Mouse (Mus musculus) heart, postnatal 4 days (tissue): ENCODE results near the gene Tbl2. TPM values are rescaled to one million over a fixed set of nuclear protein-coding genes. Genes with fewer than 3 reads are reported as not detected.
A peak's percentile ranks its signal among the peaks of the same experiment; 100 is the strongest.

Experiments used
- DNase-seq: peaks from one replicate; pipeline ENCODE4 v3.0.0; 2021
- total RNA-seq, 2 experiments: library from RNA; stranded (reverse); gene quantifications; 2 replicates each; pipeline ENCODE4 v1.2.3; 2021

The Tbl2 gene
- total RNA-seq, 2 experiments from 2014 or later, result 15.8 to 18.4 TPM

DNA sequence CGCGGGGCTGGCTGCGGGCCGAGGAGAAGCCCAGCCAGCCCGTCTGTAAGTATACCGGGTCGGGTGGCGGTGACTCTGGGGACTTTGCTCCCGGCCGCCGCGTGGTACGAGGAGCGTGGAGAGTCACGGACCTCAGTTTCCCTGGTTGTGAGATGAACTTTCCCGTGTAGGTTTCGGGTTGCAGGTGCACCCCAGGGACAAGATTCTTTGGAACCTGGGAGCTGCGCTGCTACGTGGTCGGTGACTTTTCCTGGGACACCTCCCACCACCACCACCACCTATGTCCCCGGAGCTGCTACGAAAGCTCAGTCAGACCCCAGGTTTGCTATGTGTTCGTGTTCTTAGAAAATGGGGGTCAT lies 342 bp downstream of the Tbl2 start:
- DNase-seq, result no peak

DNA sequence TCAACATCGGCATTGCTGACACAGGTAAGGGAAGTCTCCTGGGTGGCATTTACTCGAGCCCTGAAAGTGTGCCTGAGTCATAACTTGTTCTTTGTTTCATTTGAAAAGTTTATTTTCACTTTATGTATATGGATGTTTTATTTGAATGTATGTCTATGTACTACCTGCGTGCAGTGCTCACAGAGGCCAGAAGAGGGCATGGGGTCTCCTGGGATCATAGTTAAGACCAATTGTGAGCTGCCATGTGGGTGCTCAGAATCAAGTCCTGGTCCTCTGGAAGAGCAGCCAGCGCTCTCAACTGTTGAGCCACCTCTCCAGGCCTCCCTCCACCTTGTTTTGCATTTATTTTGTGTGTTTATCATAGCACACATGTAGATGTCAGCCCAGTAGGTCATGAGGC lies 7.0 kb downstream of the Tbl2 start:
- no peak for DNase-seq

DNA sequence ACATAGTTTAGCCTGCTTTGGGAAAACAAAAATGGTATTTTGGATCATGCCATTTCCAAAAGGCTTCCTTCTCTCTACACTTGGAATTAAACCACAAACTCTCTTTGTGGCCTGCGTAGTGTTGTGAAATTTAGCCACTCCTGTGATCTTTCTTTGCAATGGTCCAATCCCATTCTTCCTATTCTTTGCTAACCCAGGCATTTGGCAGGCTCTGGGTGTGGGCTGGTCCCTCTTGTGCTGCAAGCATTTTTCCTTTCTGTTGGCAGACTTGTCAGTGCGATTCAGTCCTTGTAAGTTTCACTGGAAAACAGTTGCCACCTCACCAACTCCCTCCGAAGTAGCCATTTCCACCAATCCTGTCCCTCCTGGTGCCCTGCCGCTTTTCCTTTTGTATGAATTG lies 11.8 kb downstream of the Tbl2 start:
- no peak for DNase-seq

DNA sequence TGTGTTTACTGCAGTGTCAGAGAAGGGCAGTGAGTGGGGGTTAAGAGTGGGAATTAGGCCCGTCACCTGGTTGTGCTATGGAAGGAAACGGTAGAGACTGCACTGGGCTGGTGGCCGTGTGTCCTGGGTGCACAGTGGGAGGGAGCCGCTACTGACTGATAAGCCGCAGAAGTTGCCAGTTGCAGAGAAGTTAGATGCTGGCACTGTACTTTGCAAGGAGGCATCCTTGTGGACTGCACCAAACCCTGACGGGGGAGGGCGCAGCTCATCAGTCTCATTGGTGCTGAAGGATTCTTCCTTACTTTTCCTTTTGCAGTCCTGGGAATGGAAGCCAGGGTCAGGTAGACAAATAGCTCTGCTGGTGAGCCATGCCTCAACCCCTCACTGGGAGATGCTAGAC lies 12.2 kb downstream of the Tbl2 start:
- DNase-seq, result no peak

DNA sequence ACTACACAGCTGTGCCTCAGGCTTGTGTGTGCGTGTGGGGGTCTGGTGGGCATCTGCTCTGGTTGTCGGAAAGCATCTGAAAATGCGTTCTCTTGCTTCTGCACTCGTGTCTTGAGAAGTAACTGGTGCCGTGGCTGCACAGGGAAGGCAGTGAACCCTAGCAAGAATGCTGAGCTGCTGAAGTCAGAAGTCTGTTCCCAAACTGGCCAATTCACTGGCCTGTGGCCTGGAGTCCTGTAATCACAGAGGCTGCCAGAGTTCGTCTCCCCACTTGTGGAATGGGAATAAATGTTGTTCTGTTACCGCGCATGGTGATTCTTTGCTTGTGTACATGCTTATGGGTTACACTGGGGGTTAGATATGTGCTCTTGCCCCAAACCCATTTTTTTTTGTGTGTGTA lies 12.9 kb downstream of the Tbl2 start:
- no peak for DNase-seq

DNA sequence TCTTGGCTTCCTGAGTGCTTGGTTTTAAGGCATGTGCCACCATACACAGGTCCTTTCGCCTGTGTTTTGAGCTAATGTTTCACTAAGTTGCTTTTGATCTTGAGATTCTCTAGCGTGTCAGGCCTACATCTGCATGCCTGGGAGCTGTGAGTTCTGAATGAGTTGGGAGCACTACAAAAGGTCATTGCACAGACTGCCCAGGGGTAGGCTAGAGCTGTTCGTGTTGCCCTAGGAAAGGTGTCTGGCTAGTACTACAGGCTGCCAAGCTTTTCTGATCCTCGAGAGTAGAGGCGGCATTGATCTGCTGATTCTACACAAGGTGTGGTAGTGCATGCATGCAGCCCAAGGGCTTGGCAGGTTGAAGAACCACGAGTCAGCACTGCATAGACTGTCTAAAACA lies 13.4 kb downstream of the Tbl2 start:
- DNase-seq, result no peak

DNA sequence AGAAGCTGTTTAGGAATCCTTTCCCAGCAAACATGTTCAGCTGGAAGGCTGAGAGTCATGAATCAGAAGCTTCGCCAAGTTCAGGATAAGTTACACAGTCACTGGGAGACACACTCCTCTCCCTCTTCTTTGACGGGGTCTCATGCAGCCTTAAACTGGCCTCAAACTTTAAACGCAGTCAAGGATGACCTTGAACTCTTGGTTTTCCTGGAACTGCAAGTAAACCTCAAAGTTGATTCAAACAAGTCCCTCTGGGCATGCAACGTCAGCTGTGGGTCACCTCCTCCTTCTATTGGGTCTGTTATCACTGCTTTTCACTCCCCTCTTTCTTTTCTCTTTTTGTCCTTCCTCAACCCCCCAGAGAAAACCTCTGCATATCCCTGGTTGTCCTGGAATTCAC lies 17.5 kb downstream of the Tbl2 start:
- DNase-seq, result no peak

DNA sequence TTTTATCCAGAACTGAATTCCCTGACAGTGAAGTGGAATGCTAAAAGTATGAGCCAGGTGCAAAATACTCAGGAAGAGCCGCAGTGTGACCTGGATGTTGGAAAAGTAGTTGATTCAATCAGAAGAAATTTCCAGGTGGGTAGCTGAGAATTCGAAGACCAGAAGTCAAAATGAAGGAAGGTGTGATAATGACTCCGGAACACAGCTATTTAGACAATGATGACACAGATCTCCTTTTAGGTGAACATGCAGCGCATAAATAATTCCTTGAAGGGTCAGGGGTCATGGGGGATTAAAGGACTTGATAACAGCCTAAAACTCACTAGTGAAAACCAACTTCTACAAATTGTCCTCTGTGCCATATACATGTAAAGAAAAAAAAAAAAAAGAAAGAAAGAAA lies 18.0 kb downstream of the Tbl2 start:
- no peak for DNase-seq

DNA sequence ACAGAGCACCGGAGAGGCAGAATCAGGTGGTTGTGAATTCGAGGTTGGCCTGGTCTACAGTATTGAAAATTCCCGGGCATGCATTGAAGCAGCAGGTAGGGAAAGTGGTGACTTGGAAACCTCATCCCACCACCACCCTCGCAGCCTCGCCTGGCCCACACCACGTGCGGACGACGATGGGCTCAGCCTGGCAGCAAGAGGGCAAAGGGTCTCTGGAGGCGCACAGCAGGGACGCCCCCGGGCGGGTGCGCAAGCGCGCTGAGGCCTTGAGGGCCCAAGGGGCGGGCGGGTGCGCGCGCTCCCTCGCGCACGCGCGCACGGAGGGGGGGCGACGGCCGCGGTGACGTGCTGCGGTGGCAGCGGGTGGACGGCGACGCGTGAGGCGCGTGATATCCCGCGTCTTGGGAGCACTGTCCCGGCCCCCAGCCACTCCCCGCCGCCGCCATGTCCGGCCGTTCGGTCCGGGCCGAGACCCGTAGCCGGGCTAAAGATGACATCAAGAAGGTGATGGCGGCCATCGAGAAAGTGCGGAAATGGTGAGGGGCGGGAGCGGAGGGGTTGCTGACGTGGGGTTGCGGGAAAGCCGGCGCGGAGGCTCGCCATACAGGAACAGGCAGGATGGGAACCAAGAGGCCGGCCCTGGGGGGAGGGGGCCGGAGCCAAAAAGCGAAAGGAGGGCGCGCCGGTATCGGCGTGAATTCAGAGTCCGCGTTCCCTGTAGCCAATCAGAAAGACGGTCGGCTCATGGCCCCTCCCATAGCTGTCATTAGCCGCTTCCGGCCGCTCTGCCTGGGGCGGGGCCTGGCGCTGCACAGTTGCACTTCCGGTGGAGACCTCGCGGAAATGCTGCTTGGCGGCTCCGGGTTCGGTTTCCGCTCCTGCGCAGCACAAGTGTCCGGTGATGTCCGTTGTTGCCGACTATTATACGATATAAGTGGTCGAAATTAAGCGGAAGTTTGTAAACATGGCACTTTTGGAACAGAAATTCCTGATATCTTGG lies 18.9 kb downstream of the Tbl2 start, which contains the start of gene Bcl7b:
TSS of gene Bcl7b (plus strand) at position 221 of the 1,000 bp plus-strand sequence.
- DNase-seq, result peak; percentile 97

DNA sequence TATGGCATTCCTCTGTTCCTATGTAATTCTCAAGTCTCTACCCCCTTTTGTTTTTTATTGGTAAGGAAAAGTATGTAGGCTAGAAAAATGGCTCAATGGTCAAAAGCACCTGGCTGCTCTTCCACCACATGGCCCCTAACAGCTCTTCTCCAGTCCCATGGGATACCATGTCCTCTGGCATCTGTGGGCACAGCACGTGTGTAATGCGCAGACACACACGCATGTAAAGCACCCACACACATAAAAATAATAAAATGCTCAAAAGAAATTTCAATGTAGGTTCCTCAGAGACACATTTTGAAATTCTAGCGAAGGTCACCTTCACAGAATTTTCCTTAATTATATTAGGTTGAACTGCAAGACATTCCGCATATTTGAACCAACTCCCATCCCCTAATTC lies 20.0 kb downstream of the Tbl2 start:
- DNase-seq, result no peak

DNA sequence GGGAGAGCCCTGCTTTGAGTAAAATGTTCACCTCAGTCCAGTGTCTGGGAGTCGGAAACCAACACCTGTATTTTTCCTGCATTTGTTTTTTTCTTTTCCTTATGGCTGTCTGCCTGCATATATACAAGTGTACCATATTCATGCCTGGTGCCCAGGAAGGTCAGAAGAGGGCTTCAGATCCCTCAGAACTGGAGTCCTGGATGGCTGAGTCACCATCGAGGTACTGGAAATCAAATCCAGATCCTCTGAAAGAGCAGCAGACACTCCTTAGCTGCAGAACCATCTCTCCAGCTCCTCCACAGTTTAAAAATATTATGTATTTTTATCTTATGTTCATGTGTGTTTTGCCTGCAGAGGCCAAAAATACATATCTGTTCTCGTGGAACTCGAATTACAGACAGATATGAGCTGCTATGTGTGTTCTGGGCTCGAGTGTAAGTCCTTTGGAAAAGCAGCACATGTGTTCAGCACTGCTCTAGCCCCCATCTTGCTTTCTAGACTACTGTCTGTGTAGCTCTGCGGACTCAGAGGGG lies 22.3 kb downstream of the Tbl2 start:
- no peak for DNase-seq

DNA sequence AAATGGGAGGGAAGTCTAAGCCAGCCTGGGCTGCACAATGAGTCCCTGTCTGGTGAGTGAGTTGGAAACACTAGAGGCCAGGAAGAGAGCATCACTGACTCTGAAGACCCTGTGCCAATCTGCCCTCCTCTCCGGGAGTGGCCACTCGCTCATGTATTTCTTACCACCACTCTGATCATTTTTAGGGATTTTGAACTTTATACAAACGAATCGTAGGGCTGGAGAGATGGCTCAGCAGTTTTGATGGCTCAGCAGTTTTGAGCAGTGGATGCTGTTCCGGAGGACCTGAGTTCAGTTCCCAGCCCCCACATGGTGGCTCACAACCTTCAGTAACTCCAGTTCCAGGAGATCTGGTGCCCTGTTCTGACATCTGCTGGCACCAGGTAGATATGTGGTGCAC lies 23.5 kb downstream of the Tbl2 start:
- DNase-seq, result no peak

DNA sequence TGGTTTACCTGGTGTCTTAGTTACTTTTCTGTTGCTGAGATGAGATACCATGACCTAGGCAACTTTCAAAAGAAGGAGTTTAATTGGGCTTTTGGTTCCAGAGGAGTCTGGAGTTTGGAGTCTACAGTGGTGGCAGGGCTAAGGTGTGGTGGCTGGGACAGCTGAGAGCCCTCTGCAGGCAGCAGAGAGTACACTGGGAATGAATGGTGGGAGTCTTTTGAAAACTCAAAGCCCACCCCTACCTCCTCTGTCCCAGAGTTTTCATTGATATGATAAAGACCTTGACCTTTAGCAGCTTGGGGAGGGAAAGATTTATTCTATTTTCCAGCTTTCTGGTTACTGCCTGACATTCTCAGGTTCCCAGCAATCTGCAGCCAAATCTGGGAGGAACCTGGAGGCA lies 25.6 kb downstream of the Tbl2 start:
- DNase-seq, result no peak

DNA sequence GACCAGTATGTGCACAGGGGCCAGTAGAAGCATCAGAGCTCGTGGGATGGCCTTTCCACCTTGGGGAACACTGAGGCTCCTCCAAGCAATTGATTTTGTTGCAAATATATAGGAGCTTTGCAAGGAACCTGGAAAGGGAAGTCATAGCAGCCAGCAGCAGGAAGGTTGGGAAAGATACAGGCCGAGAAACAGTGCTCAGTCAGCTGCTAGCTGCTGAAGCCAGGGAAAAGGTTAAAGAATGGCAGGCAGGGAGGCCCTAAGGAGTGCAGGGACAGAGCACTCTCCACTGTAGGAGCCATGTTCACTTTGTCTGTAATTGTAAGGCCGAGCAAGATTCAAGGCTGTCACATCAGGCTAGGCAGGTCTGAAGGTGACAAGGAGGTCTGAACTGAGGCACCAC lies 29.1 kb downstream of the Tbl2 start:
- DNase-seq, result no peak

DNA sequence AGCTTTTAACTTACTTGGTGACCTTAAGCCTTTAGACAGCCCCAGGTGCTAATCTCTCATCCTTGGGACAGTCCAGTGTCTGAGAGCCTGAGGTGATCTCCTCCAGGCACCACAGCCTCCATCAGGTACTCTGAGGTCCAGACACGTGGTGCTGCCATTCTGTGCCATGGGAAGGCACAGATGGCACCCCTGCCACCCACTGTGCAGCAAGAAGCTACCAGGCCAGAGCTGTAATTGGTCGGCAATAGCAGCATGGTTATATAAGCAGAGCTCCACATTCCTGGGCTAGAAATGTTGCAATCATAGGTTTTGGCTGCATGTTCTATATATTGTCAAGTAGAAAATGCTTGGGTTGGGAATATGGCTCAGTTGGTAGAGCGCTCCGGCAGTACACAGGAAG lies 29.5 kb downstream of the Tbl2 start:
- no peak for DNase-seq

DNA sequence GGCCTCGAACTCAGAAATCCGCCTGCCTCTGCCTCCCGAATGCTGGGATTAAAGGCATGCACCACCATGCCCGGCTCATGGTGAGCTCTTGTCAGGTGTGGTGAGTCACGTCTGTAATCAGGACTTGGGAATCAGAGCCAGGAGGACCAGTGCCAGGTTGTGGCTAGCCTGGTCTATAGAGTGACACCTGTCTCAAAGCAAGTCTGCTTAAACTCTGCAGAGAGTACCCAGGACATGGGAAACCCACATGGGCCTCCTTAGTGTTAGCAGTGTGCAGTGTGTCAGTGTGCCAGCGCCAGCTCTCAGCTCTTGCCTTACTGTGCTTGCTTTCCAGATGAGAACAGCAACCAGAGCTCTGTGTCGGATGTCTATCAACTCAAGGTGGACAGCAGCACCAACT lies 30.2 kb downstream of the Tbl2 start:
- DNase-seq, result no peak

DNA sequence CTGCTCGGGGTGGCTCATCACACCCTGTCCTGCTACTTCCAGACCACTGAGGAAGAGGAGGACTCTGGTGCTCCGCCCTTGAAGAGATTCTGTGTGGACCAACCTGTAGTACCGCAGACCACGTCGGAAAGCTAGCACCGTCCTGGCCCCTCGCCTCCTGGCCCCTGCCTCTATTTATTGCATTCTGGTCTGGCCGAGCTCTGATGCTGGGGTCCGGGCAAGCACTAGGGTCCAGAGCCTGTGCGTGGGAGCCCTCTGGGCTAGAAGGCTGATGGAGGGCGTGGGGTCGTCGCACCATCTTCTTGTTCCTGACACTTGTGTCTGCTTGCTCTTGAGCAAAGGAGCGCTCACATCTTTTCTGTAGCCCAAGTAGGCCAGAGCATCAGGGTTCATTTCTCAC lies 31.3 kb downstream of the Tbl2 start:
- no peak for DNase-seq

DNA sequence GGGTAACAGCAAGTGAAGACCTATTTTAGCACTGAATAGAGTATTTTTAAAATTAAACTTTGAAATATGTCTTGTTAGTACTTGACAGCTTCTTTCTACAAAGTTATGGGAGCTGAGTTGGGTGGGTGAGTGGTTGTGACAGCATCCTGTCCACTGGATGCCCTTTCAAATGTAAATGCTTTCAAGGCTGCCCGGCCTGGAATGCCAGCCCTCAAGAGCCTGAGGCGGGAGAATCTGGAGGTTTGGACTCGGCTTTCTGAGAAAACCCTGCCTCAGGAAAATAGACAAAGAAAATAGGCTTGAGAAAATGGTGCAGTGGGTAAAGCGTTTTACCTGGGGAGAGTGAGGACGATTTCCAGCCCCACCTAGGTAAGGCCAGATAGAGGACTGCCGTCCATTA lies 32.3 kb downstream of the Tbl2 start:
- no peak for DNase-seq

DNA sequence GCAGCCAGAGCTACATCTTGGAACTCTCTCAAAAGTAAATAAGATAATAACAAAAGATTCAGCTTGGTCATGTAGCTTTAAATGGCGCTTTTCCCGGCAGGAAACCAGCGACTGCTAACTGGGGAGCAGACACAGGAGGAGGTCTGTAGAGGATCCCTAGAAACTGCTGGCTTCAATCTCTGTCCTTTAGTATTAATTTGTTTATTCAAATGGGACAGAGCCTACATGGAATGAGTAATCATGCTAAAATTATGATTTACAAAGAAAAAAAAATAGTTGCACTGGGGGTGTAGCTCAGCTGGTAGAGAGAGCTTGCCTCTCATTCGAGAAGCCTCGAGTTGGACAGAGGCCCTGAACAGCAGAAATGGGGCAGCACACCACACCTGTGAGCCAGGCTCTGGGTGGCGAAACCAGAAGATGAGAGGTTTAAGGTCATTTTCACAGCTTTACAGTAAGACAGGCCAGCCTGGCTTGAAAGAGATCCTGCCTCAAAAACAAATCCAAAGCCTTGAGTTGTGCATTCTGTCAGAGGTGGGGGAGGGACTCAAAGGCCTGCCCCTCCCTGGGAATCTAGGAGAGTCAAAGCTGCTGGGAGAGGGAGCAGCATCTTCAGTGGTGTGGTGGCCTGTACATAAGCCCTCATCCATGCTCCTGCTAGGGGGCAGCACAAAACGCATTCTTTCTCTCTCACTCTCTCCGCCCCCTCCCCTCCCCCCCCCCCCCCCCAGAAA lies 33.8 kb downstream of the Tbl2 start:
- DNase-seq, result no peak

DNA sequence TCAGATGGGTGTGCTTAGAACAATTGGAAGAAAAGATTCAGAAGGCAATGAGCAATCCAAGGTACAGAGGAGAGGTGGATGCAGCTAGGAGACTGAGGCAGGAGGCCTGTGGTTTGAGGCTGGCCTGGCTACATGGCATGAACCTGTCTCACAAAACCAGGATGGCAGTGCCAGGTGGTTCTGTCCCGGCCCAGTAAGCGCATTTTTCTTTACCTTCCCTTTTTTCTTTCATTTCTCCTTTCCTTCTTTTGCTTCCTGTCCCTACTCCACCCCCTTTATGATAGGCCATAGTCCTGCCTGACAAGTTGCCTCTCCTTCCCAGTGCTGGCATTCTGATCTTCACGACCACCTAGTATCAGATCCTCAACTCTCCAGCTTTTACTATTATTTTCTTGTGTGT lies 35.6 kb downstream of the Tbl2 start:
- DNase-seq, result no peak

DNA sequence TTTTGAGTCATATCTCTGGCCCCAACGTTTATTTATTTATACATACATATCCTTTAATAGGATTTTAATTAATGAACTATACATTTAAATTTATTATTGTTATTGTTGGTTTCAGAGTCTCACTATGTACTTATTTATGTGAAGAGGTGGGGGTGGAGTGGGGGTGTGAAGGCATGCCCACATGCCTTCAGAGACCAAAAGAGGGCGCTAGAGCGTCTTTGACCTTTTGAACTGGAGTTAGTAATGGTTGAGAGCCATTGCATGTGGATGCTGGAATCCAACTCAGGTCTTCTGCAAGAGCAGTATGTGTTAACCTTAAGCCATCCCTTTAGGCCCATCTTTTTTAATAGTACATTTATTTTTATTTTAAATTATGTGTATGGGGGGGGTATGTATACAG lies 36.1 kb downstream of the Tbl2 start:
- DNase-seq, result no peak

DNA sequence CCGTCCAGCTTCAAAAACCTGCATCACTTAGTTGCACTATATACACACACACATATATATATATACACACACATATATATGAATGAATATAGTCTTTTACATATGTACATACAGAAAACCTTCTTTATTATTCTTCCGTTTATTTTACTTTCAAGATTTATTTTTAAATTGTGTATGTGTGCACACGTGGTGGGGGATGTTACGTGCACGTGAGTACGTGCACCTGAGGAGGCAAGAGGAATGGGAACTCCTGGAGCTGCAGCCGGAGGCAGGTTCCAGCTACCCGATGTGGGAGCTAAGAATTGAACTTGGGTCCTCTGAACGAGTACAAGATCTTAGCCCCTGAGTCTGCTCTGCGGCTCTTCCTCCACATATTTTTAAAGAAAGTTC lies 36.8 kb downstream of the Tbl2 start:
- DNase-seq, result no peak

DNA sequence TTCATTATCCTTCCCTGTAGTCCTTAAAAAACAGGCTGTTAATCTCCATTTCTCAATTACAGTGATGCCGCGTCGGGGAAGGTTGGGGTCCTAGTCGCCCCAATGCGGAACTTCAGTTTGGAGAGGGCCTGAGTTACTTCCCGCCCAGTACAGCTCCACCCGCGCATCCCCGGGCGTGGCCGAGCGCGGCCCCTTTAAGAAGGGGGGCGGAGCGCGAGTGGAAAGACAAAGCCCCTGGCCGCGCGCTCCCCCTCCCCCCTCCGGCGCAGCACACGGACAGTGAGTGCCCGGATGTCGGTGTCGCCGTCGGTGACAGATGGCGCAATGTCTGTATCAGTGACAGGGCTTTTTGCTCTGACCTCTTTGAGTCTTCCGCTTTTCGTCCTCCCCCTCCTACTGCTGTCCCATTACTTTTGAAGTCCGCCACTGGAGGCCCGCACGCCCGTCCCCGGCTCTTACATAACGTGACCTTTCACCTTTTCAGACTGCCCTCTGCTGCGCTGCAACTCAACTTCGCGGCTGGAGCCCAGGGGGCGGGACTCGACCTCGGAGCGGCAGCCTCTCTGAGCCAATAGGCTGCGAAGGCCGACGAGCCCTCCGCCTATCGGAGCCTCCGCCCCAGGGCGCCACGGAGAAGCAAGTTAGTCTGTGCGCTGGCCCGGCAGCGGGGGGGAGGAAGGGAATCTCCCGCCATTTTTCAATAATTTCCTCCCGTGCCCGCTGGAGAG lies 37.3 kb downstream of the Tbl2 start, which contains the start of gene Baz1b:
TSS of gene Baz1b (plus strand) at position 644 of the 728 bp plus-strand sequence.
- peak; percentile 98 for DNase-seq
